ENCODE assay signal across 9 mouse cellular contexts in genomic region chr10:89874036-89874435, GRCm38 (mm10). TPM values are rescaled to one million over a fixed set of nuclear protein-coding genes. Genes with fewer than 3 reads are reported as not detected.
DNase-seq lines count a peak whose midpoint lies in the region; ATAC-seq and TF ChIP-seq lines count a peak whose summit lies in the region.
"Had no signal": no experiment of that assay in that cellular context is flagged by ENCODE, and none has a peak within 500 bp of the region (broad histone marks: within the 10 kb centered on the region; RNA-seq: fewer than 3 reads in every experiment).

No protein-coding gene starts in this region.

- peak overlapping the region; percentile 33 for H3K4me3 ChIP-seq in liver, postnatal 0 days (ENCODE audit: low read depth, low read length)

- 0 out of 2 replicates have a peak, but pooled peaks cover 2% of the 10 kb centered on the region for H3K4me1 ChIP-seq in liver, postnatal 0 days (ENCODE audit: insufficient read depth)

- peaks cover 29% of the 10 kb centered on the region for H3K27me3 ChIP-seq in liver, postnatal 0 days (ENCODE audit: insufficient read depth, low read length)
- H3K27me3 ChIP-seq: CH12.LX had no signal

- H3K9me3 ChIP-seq in liver, postnatal 0 days (ENCODE audit: low read length): no peaks in the 10 kb centered on the region

- 22% methylated on average over 8 of the region's 8 CpGs for WGBS in liver, postnatal 0 days (ENCODE audit: insufficient replicate concordance)

- no peaks in the 10 kb centered on the region for H3K36me3 ChIP-seq in liver, postnatal 0 days (replicated peaks; ENCODE audit: insufficient read depth, low read length)

- no peak for ATAC-seq in liver, postnatal 0 days

- peak overlapping the region; percentile 71 for H3K4me2 ChIP-seq in liver, postnatal 0 days (ENCODE audit: low read depth, low read length)

- no peak overlapping the region for H3K27ac ChIP-seq in liver, postnatal 0 days (ENCODE audit: low read depth)

- no peak overlapping the region for H3K9ac ChIP-seq in liver, postnatal 0 days (replicated peaks)

- no peak for TF ChIP-seq EP300 in liver, postnatal 0 days (IDR thresholded peaks at IDR 0.05; ENCODE audit: low read depth)

- TF ChIP-seq CTCF in liver, postnatal 0 days (IDR thresholded peaks at IDR 0.05; ENCODE audit: low read depth): no peak

- peak; percentile 1 for DNase-seq in heart, adult 8-10 months (ENCODE audit: low spot score)
- no peak for DNase-seq in heart, postnatal 4 days
- DNase-seq in ZHBTc4 (ENCODE audit: low read depth, low spot score): peak; percentile 4
- peak; percentile 6 for DNase-seq in forelimb bud, embryonic 11.5 days (ENCODE audit: low read depth, low spot score)
- DNase-seq in liver, postnatal 0 days: no peak
- no peak for DNase-seq in spleen, postnatal 14 days (ENCODE audit: low spot score in 2 of 2)
- DNase-seq in adrenal gland, postnatal 25 days: no peak
- DNase-seq in gastrocnemius, postnatal 25 days: no peak

RNA-seq across cellular contexts. Expression of gene Anks1b, which starts 0.7 kb away (rescaled TPM):
- 1 to 10 TPM in 1 of 4 experiments, under 1 TPM in 3; 0.37 to 2.1 (median 0.71) TPM for total RNA-seq in heart, adult 8-10 months (2022)
- under 1 TPM; 0.10 to 0.14 TPM for total RNA-seq in heart, postnatal 4 days (2021)
- polyA plus RNA-seq in liver, postnatal 0 days (2015; fragmentation: Nextera tagmentation; extraction: Ambion mirVana): 0.04 TPM in 1 of 2 replicates, not detected in the other
- total RNA-seq in adrenal gland, postnatal 25 days (2021): 0.85 TPM in 1 of 2 replicates, not detected in the other
- total RNA-seq in gastrocnemius, postnatal 25 days (2021): under 1 TPM; 0.16 to 0.36 TPM

Comparison
In these comparisons a context has a peak if more than half of its experiments do, and no peak if none do; other contexts are left out.
1. DNase-seq: peak in heart, adult 8-10 months (single experiment), ZHBTc4 (single experiment) and forelimb bud, embryonic 11.5 days (single experiment); none in heart, postnatal 4 days (single experiment), liver, postnatal 0 days (single experiment), spleen, postnatal 14 days (0 of 2), adrenal gland, postnatal 25 days (single experiment) and gastrocnemius, postnatal 25 days (single experiment).